Mouse (Mus musculus): ENCODE data around the gene 4930412O13Rik. TPM values are rescaled to one million over a fixed set of nuclear protein-coding genes. Genes with fewer than 3 reads are reported as not detected.

Gene 4930412O13Rik
- polyA plus RNA-seq (2015; fragmentation: Nextera tagmentation; extraction: Ambion mirVana) = 0.19 and 0.43 TPM in 2 replicates

- Histone ChIP-seq H3K4me2 (peak within 1 kb of the TSS; percentile 97), H3K4me1 (peaks cover 55% of the 10 kb centered on the region), H3K9ac (peak within 1 kb of the TSS; percentile 74), H3K27ac (replicated peaks) (peak within 1 kb of the TSS; percentile 50), H3K4me3 (peak within 1 kb of the TSS; percentile 64), H3K27me3 (replicated peaks) (peaks cover 88% of the 10 kb centered on the region), H3K9me3 (no peaks in the 10 kb centered on the region), H3K36me3 (no peaks in the 10 kb centered on the region)
- 1% methylated on average over 34 of the region's 35 CpGs for WGBS
- no peak for ATAC-seq (ENCODE audit: extremely low read depth, insufficient number of reproducible peaks, low FRiP score, low TSS enrichment)
These were observed at the start of gene 4930412O13Rik for GRCm38 (mm10) chr2:9881051-9881591. Gene 4930412O13Rik, plus strand, starts transcription at chr2:9881252.

GRCm38 (mm10) chr2:9833712-9834111 is 47.3 kb upstream of the 4930412O13Rik start:
- no peaks in the 10 kb centered on the region for H3K36me3 ChIP-seq
- no peak overlapping the region for H3K4me3 ChIP-seq
- ATAC-seq (ENCODE audit: extremely low read depth, insufficient number of reproducible peaks, low FRiP score, low TSS enrichment) = no peak
- no peak overlapping the region for H3K27ac ChIP-seq (replicated peaks)
- H3K9ac ChIP-seq = no peak overlapping the region
- H3K4me2 ChIP-seq = no peak overlapping the region
- 58% methylated on average over 7 of the region's 7 CpGs for WGBS
- peaks cover 5% of the 10 kb centered on the region; the same call in 1 of the 2 replicates for H3K4me1 ChIP-seq
- no peaks in the 10 kb centered on the region for H3K27me3 ChIP-seq (replicated peaks)
- H3K9me3 ChIP-seq = no peaks in the 10 kb centered on the region

- no peak overlapping the region for H3K27ac ChIP-seq (replicated peaks)
- WGBS = 41% methylated on average over 7 of the region's 7 CpGs
- H3K9me3 ChIP-seq = no peaks in the 10 kb centered on the region
- H3K9ac ChIP-seq = no peak overlapping the region
- H3K27me3 ChIP-seq (replicated peaks) = no peaks in the 10 kb centered on the region
- H3K4me3 ChIP-seq = no peak overlapping the region
- H3K4me1 ChIP-seq = peaks cover 5% of the 10 kb centered on the region; the same call in 1 of the 2 replicates
- H3K4me2 ChIP-seq = no peak overlapping the region
- H3K36me3 ChIP-seq = no peaks in the 10 kb centered on the region
- no peak for ATAC-seq (ENCODE audit: extremely low read depth, insufficient number of reproducible peaks, low FRiP score, low TSS enrichment)
These were observed 45.9 kb upstream of the 4930412O13Rik start for GRCm38 (mm10) chr2:9835195-9835594.

GRCm38 (mm10) chr2:9852851-9853576 is 28.0 kb upstream of the 4930412O13Rik start:
- H3K4me2 ChIP-seq = no peak overlapping the region
- 66% methylated on average over 13 of the region's 13 CpGs for WGBS
- no peaks in the 10 kb centered on the region for H3K27me3 ChIP-seq (replicated peaks)
- ATAC-seq (ENCODE audit: extremely low read depth, insufficient number of reproducible peaks, low FRiP score, low TSS enrichment) = no peak
- no peak overlapping the region for H3K9ac ChIP-seq
- H3K4me3 ChIP-seq = no peak overlapping the region
- no peaks in the 10 kb centered on the region for H3K4me1 ChIP-seq
- no peaks in the 10 kb centered on the region for H3K9me3 ChIP-seq
- H3K36me3 ChIP-seq = 0 out of 2 replicates have a peak, but pooled peaks cover under 1% of the 10 kb centered on the region
- H3K27ac ChIP-seq (replicated peaks) = no peak overlapping the region

- 0 out of 2 replicates have a peak, but pooled peaks cover 3% of the 10 kb centered on the region for H3K36me3 ChIP-seq
- H3K4me2 ChIP-seq = no peak overlapping the region
- H3K4me1 ChIP-seq = no peaks in the 10 kb centered on the region
- no peaks in the 10 kb centered on the region for H3K9me3 ChIP-seq
- ATAC-seq (ENCODE audit: extremely low read depth, insufficient number of reproducible peaks, low FRiP score, low TSS enrichment) = no peak
- no peak overlapping the region for H3K9ac ChIP-seq
- H3K27me3 ChIP-seq (replicated peaks) = no peaks in the 10 kb centered on the region
- no peak overlapping the region for H3K27ac ChIP-seq (replicated peaks)
- no peak overlapping the region for H3K4me3 ChIP-seq
- WGBS = 51% methylated on average over 4 of the region's 4 CpGs
These were observed 25.2 kb upstream of the 4930412O13Rik start for GRCm38 (mm10) chr2:9855861-9856260.

- Histone ChIP-seq H3K36me3 (peaks cover 8% of the 10 kb centered on the region; the same call in 1 of the 2 replicates), H3K27ac (replicated peaks) (no peak overlapping the region), H3K9ac (no peak overlapping the region), H3K4me1 (no peaks in the 10 kb centered on the region), H3K4me2 (no peak overlapping the region), H3K27me3 (replicated peaks) (no peaks in the 10 kb centered on the region), H3K9me3 (no peaks in the 10 kb centered on the region), H3K4me3 (no peak overlapping the region)
- no peak for ATAC-seq (ENCODE audit: extremely low read depth, insufficient number of reproducible peaks, low FRiP score, low TSS enrichment)
- WGBS = 73% methylated on average over 5 of the region's 5 CpGs
These were observed 20.4 kb upstream of the 4930412O13Rik start for GRCm38 (mm10) chr2:9860698-9861097.

- no peak for ATAC-seq (ENCODE audit: extremely low read depth, insufficient number of reproducible peaks, low FRiP score, low TSS enrichment)
- H3K27ac ChIP-seq (replicated peaks) = no peak overlapping the region
- no peak overlapping the region for H3K9ac ChIP-seq
- no peak overlapping the region for H3K4me3 ChIP-seq
- no peaks in the 10 kb centered on the region for H3K9me3 ChIP-seq
- 54% methylated on average over 12 of the region's 12 CpGs for WGBS
- no peak overlapping the region for H3K4me2 ChIP-seq
- H3K36me3 ChIP-seq = peaks cover 4% of the 10 kb centered on the region; the same call in 1 of the 2 replicates
- peaks cover 13% of the 10 kb centered on the region for H3K4me1 ChIP-seq
- H3K27me3 ChIP-seq (replicated peaks) = peaks cover 34% of the 10 kb centered on the region
These were observed 13.8 kb upstream of the 4930412O13Rik start for GRCm38 (mm10) chr2:9867092-9867825.

GRCm38 (mm10) chr2:9871141-9871716 is 9.8 kb upstream of the 4930412O13Rik start:
- 24% methylated on average over 4 of the region's 4 CpGs for WGBS

GRCm38 (mm10) chr2:9871798-9872197 is 9.3 kb upstream of the 4930412O13Rik start:
- 39% methylated on average over 6 of the region's 6 CpGs for WGBS
- Histone ChIP-seq H3K4me2 (peak overlapping the region; percentile 55), H3K27me3 (replicated peaks) (peaks cover 79% of the 10 kb centered on the region), H3K4me3 (no peak overlapping the region), H3K4me1 (peaks cover 34% of the 10 kb centered on the region), H3K9ac (peak overlapping the region; percentile 30), H3K9me3 (no peaks in the 10 kb centered on the region), H3K27ac (replicated peaks) (no peak overlapping the region; the same call in 1 of the 2 replicates), H3K36me3 (no peaks in the 10 kb centered on the region)
- no peak for ATAC-seq (ENCODE audit: extremely low read depth, insufficient number of reproducible peaks, low FRiP score, low TSS enrichment)

More at GRCm38 (mm10) chr2:9871141-9871716, 9.8 kb upstream of the 4930412O13Rik start:
- no peak overlapping the region for H3K27ac ChIP-seq (replicated peaks)
- H3K27me3 ChIP-seq (replicated peaks) = peaks cover 73% of the 10 kb centered on the region
- peaks cover 34% of the 10 kb centered on the region for H3K4me1 ChIP-seq
- ATAC-seq (ENCODE audit: extremely low read depth, insufficient number of reproducible peaks, low FRiP score, low TSS enrichment) = no peak
- H3K4me3 ChIP-seq = no peak overlapping the region
- H3K9me3 ChIP-seq = no peaks in the 10 kb centered on the region
- H3K4me2 ChIP-seq = peak overlapping the region; percentile 55
- H3K9ac ChIP-seq = 0 out of 2 replicates have a peak overlapping the region, but pooled peaks have one; percentile 30
- no peaks in the 10 kb centered on the region for H3K36me3 ChIP-seq

GRCm38 (mm10) chr2:9872682-9873081 is 8.4 kb upstream of the 4930412O13Rik start:
- peak overlapping the region; percentile 55 for H3K4me2 ChIP-seq
- ATAC-seq (ENCODE audit: extremely low read depth, insufficient number of reproducible peaks, low FRiP score, low TSS enrichment) = no peak
- WGBS = 20% methylated on average over 12 of the region's 12 CpGs
- H3K4me3 ChIP-seq = peak overlapping the region; percentile 16; the same call in 1 of the 2 replicates
- H3K9ac ChIP-seq = peak overlapping the region; percentile 30
- no peak overlapping the region for H3K27ac ChIP-seq (replicated peaks)
- peaks cover 87% of the 10 kb centered on the region for H3K27me3 ChIP-seq (replicated peaks)
- peaks cover 40% of the 10 kb centered on the region for H3K4me1 ChIP-seq
- no peaks in the 10 kb centered on the region for H3K9me3 ChIP-seq
- H3K36me3 ChIP-seq = no peaks in the 10 kb centered on the region

GRCm38 (mm10) chr2:9873757-9874156 is 7.3 kb upstream of the 4930412O13Rik start:
- H3K9ac ChIP-seq = no peak overlapping the region
- H3K9me3 ChIP-seq = no peaks in the 10 kb centered on the region
- H3K4me3 ChIP-seq = no peak overlapping the region
- no peak overlapping the region for H3K27ac ChIP-seq (replicated peaks)
- peaks cover 46% of the 10 kb centered on the region for H3K4me1 ChIP-seq
- peak overlapping the region; percentile 97 for H3K4me2 ChIP-seq
- H3K36me3 ChIP-seq = no peaks in the 10 kb centered on the region
- 32% methylated on average over 2 of the region's 2 CpGs for WGBS
- peaks cover 94% of the 10 kb centered on the region for H3K27me3 ChIP-seq (replicated peaks)
- ATAC-seq (ENCODE audit: extremely low read depth, insufficient number of reproducible peaks, low FRiP score, low TSS enrichment) = no peak

Measured in heart, embryonic 13.5 days (tissue).